Mouse (Mus musculus): ENCODE measurements around the gene Adssl1. TPM values are rescaled to one million over a fixed set of nuclear protein-coding genes. Genes with fewer than 3 reads are reported as not detected.

Adssl1 gene
- polyA plus RNA-seq, 1 experiment from 2014 or later: 26.5 TPM

DNA sequence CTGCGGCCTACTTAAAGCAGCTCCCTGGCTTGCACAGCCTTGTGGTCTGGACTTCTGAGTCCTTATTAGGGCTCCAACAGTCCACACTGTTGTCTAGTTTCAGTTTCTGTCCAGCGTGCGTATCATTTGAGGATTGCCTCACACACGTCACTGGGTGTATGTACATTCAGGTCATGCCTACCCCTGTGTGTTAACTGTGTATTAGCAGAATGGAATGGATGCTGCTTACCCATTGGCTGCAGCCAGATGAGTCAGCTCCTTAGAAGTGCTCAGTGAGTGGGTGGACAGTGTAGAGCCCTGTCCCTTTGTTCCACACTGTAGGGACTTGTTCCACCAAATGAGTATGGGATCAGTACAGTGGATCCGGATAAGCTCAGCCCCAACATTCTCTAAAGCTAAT is 28.2 kb downstream of the Adssl1 start:
- no peak overlapping the region for H3K4me3 ChIP-seq (ENCODE audit: low read depth, low read length)
- WGBS: 92% methylated on average over 5 of the region's 5 CpGs
- no peak overlapping the region for H3K9ac ChIP-seq (ENCODE audit: low read depth, low read length)
- no peak overlapping the region for H3K4me2 ChIP-seq (ENCODE audit: low read depth, low read length)
- peaks cover 54% of the 10 kb centered on the region for H3K36me3 ChIP-seq (ENCODE audit: control insufficient read depth, insufficient read depth, low read length)
- peaks cover 9% of the 10 kb centered on the region for H3K4me1 ChIP-seq (ENCODE audit: control insufficient read depth, insufficient read depth, low read length)
- DNase-seq (ENCODE audit: low spot score): no peak
- no peaks in the 10 kb centered on the region for H3K9me3 ChIP-seq (ENCODE audit: control insufficient read depth, low read length)
- H3K27ac ChIP-seq (replicated peaks; ENCODE audit: low read depth, low read length): no peak overlapping the region
- no peak for ATAC-seq (ENCODE audit: low read depth)
- no peaks in the 10 kb centered on the region for H3K27me3 ChIP-seq (replicated peaks; ENCODE audit: control insufficient read depth, insufficient read depth, low read length)

DNA sequence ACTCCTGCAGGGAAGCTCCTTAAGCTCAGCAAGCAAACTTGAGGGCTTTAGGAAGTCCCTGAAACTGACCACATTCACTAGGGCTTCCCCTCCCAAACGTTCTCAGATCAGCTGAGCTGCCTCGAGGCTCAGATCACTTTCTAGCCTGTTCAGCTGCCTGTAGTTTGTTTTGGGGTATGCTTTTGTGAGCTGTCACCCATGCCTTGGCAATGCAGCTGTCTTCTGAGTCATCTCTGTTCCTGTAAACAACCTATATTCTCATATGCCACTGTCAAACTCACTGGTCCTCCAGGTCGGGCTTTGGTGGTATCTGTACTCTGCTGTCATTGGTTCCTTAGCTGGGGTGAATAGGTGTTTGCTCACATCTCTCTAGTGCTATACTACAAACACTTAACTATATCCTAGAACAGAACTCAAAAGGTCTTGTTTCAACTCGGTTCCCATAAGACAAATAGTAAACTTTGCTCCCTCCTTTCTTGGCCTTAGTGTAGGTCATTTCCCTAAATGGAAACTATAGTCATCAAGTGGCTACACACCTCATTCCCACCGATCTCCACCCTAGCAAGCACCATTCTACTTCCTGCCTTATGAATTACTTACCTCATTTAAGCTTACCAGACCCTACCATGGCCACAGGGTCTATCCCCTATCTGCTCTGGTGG is 32.1 kb downstream of the Adssl1 start:
- Histone ChIP-seq H3K9ac (ENCODE audit: low read depth, low read length) (no peak overlapping the region), H3K9me3 (ENCODE audit: control insufficient read depth, low read length) (no peaks in the 10 kb centered on the region), H3K4me1 (ENCODE audit: control insufficient read depth, insufficient read depth, low read length) (no peaks in the 10 kb centered on the region), H3K27ac (replicated peaks; ENCODE audit: low read depth, low read length) (no peak overlapping the region), H3K36me3 (ENCODE audit: control insufficient read depth, insufficient read depth, low read length) (peaks cover 91% of the 10 kb centered on the region), H3K4me3 (ENCODE audit: low read depth, low read length) (no peak overlapping the region), H3K27me3 (replicated peaks; ENCODE audit: control insufficient read depth, insufficient read depth, low read length) (no peaks in the 10 kb centered on the region), H3K4me2 (ENCODE audit: low read depth, low read length) (no peak overlapping the region)
- 69% methylated on average over 5 of the region's 5 CpGs for WGBS
- no peak for DNase-seq (ENCODE audit: low spot score)
- ATAC-seq (ENCODE audit: low read depth): no peak

DNA sequence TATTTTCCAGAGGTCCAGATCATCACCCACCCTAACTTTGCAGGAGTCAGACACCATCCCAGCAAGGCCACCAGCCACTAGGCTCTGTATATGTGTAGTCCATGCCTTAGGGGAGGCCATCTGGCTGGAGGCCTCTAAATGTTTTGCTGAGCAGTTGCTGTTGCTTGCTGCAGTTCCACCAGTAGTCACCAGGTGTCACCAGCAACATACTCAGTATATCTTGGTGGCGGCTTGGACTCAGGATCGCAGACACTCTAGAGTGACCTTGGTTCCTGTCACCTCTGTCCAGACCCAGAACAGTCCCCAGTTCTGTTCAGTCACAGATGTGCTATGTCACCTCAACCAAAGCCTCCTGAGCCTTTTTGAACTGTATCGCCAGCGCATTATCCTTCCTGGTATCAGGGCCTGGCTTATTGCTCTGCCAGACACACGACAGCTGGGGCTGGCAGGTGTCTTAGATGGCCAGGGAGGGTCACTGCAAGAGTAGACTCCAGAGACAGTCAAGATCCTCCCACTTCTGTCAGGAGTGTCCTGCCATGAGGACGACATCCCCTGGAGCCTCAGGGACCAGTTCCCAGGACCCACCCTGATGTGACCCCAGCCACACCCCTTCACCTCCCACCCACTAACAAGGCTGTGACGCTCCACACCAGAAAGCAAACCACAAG is 33.4 kb downstream of the Adssl1 start:
- Histone ChIP-seq H3K9ac (ENCODE audit: low read depth, low read length) (no peak overlapping the region), H3K4me2 (ENCODE audit: low read depth, low read length) (no peak overlapping the region), H3K4me1 (ENCODE audit: control insufficient read depth, insufficient read depth, low read length) (no peaks in the 10 kb centered on the region), H3K27me3 (replicated peaks; ENCODE audit: control insufficient read depth, insufficient read depth, low read length) (no peaks in the 10 kb centered on the region), H3K9me3 (ENCODE audit: control insufficient read depth, low read length) (no peaks in the 10 kb centered on the region), H3K27ac (replicated peaks; ENCODE audit: low read depth, low read length) (no peak overlapping the region; the same call in 1 of the 2 replicates), H3K4me3 (ENCODE audit: low read depth, low read length) (no peak overlapping the region), H3K36me3 (ENCODE audit: control insufficient read depth, insufficient read depth, low read length) (peaks cover 91% of the 10 kb centered on the region)
- WGBS: 51% methylated on average over 7 of the region's 7 CpGs
- DNase-seq (ENCODE audit: low spot score) (peak; percentile 90), ATAC-seq (ENCODE audit: low read depth) (peak; percentile 55)

DNA sequence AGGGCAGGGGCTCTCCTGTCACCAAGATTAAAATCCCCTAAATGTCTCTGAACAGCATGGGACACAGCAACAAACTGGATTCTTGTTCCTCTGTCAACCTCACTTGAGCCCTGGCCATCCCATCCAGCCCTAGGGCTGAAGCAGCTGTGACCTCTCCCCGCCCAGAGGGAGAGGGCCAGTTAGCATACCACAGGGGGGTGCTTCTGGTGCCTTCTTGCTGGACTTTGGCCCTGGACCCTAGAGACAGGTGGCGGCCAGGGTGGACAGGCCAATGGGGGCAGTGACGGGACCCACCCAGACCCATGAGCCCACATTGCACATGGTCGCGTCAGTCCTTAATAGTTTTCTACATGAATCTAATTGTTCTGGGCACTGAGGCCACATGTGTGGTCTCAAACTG is 34.2 kb downstream of the Adssl1 start:
- 91% methylated on average over 5 of the region's 5 CpGs for WGBS
- Histone ChIP-seq H3K4me3 (ENCODE audit: low read depth, low read length) (no peak overlapping the region), H3K36me3 (ENCODE audit: control insufficient read depth, insufficient read depth, low read length) (peaks cover 91% of the 10 kb centered on the region), H3K4me1 (ENCODE audit: control insufficient read depth, insufficient read depth, low read length) (no peaks in the 10 kb centered on the region), H3K9ac (ENCODE audit: low read depth, low read length) (no peak overlapping the region), H3K27me3 (replicated peaks; ENCODE audit: control insufficient read depth, insufficient read depth, low read length) (no peaks in the 10 kb centered on the region), H3K4me2 (ENCODE audit: low read depth, low read length) (no peak overlapping the region), H3K27ac (replicated peaks; ENCODE audit: low read depth, low read length) (no peak overlapping the region), H3K9me3 (ENCODE audit: control insufficient read depth, low read length) (no peaks in the 10 kb centered on the region)
- no peak for DNase-seq (ENCODE audit: low spot score)
- no peak for ATAC-seq (ENCODE audit: low read depth)

DNA sequence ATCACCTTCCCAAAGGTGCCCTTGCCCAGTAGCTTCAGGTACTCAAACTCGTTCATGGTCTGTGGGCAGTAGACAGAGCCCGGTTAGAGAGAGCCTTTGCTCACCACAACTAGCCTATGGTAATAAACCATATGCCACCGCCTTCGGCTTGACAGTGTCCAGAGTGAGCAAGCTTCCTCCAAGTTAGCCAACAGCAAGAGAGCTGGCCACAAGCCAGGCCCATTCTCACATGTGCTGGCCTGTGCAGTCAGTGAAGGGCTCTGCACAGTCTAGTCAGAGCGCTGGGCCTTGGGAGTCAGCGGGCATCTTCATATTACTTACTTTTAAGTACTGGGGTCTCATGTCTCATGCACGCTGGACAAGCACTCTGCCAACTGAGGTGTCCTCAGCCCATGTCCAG is 38.8 kb downstream of the Adssl1 start:
- no peak overlapping the region for H3K27ac ChIP-seq (replicated peaks; ENCODE audit: low read depth, low read length)
- H3K4me3 ChIP-seq (ENCODE audit: low read depth, low read length): no peak overlapping the region
- peaks cover 36% of the 10 kb centered on the region for H3K4me1 ChIP-seq (ENCODE audit: control insufficient read depth, insufficient read depth, low read length)
- no peak overlapping the region for H3K4me2 ChIP-seq (ENCODE audit: low read depth, low read length)
- peaks cover 96% of the 10 kb centered on the region for H3K36me3 ChIP-seq (ENCODE audit: control insufficient read depth, insufficient read depth, low read length)
- ATAC-seq (ENCODE audit: low read depth) (no peak), DNase-seq (ENCODE audit: low spot score) (no peak)
- no peak overlapping the region for H3K9ac ChIP-seq (ENCODE audit: low read depth, low read length)
- H3K9me3 ChIP-seq (ENCODE audit: control insufficient read depth, low read length): no peaks in the 10 kb centered on the region
- 95% methylated on average over 7 of the region's 7 CpGs for whole genome bisulfite sequencing
- no peaks in the 10 kb centered on the region for H3K27me3 ChIP-seq (replicated peaks; ENCODE audit: control insufficient read depth, insufficient read depth, low read length)

DNA sequence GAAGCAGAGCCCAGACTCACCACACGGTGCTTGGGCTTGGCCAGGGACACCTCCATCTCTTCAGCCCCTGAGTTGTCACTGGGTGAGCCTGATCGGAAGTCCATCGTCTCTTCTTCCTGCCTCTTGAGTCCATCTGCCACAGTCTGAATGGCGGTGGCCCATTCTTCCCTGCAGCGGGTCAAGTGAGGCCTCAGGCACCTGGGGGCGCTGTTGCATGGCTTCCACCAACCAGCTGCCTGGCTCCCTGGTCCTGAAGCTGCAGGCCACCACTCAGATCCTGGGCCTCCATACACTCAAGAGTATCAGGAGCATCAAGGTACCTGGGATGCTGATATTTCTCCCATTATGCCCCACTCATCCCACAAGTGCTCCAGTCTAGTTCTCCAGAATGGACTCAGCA is 39.3 kb downstream of the Adssl1 start:
- H3K4me3 ChIP-seq (ENCODE audit: low read depth, low read length): no peak overlapping the region
- no peak for ATAC-seq (ENCODE audit: low read depth)
- no peak overlapping the region for H3K27ac ChIP-seq (replicated peaks; ENCODE audit: low read depth, low read length)
- no peak for DNase-seq (ENCODE audit: low spot score)
- no peak overlapping the region for H3K4me2 ChIP-seq (ENCODE audit: low read depth, low read length)
- no peak overlapping the region for H3K9ac ChIP-seq (ENCODE audit: low read depth, low read length)
- H3K36me3 ChIP-seq (ENCODE audit: control insufficient read depth, insufficient read depth, low read length): peaks cover 96% of the 10 kb centered on the region
- H3K4me1 ChIP-seq (ENCODE audit: control insufficient read depth, insufficient read depth, low read length): peaks cover 40% of the 10 kb centered on the region
- no peaks in the 10 kb centered on the region for H3K27me3 ChIP-seq (replicated peaks; ENCODE audit: control insufficient read depth, insufficient read depth, low read length)
- WGBS: 92% methylated on average over 6 of the region's 6 CpGs
- no peaks in the 10 kb centered on the region for H3K9me3 ChIP-seq (ENCODE audit: control insufficient read depth, low read length)

DNA sequence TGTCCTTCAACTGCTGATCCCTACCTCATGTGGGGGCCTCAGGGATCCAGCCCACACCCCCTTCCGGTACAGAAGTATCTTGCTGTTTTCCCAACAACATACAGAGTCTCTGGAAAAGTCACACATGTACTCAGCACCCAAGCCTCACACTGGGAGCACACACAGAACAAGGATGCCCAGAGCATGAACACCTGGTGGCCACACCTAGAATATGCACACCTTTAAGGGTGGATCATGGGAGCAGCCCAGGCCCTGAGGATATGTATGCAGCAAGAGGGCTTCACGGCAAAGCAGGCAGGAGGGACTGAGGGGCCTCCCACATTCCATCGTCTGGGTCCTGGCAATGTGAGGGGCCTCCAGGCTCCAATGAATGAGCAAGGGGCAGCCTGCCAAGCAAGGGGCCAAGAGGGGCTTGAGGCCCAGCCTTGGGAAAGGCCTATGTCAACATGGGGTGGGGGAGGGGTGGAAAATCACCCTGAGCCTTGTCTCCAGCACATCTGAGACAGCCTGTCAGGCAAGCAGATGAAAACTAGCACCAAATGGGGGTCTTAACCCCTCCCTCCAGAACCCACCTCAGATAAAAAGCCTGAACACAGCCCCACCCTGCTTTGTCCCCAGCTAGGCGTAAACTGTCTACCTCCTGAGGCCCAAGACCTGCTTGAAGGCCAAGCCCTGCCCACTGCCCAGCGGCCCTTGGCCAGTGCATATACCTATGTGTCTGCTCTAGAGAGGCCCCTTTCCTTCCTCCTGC is 40.9 kb downstream of the Adssl1 start:
- H3K4me1 ChIP-seq (ENCODE audit: control insufficient read depth, insufficient read depth, low read length): peaks cover 48% of the 10 kb centered on the region
- no peaks in the 10 kb centered on the region for H3K9me3 ChIP-seq (ENCODE audit: control insufficient read depth, low read length)
- WGBS: 35% methylated on average over 5 of the region's 5 CpGs
- peak overlapping the region; percentile 87 for H3K27ac ChIP-seq (replicated peaks; ENCODE audit: low read depth, low read length)
- no peaks in the 10 kb centered on the region for H3K27me3 ChIP-seq (replicated peaks; ENCODE audit: control insufficient read depth, insufficient read depth, low read length)
- no peak overlapping the region; the same call in 1 of the 2 replicates for H3K4me3 ChIP-seq (ENCODE audit: low read depth, low read length)
- peak; percentile 84 for ATAC-seq (ENCODE audit: low read depth)
- peak overlapping the region; percentile 28; the same call in 1 of the 2 replicates for H3K9ac ChIP-seq (ENCODE audit: low read depth, low read length)
- DNase-seq (ENCODE audit: low spot score): peak; percentile 96
- peak overlapping the region; percentile 38 for H3K4me2 ChIP-seq (ENCODE audit: low read depth, low read length)
- H3K36me3 ChIP-seq (ENCODE audit: control insufficient read depth, insufficient read depth, low read length): peaks cover 92% of the 10 kb centered on the region

DNA sequence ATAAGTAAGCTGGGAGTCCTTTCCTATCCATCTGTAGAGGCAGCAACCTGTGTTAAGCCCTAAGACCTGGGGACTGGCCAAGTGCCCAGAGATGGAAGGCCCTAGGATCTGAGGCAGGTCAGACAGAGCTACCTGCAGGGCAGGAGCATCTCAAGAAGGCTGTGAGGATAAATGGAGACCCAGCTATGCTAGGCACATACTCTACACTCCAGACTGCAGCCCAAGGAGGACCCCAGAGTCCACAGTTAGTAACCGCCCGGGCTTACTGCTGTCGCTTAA is 41.4 kb downstream of the Adssl1 start:
- 68% methylated on average over 3 of the region's 3 CpGs for WGBS
- Histone ChIP-seq H3K9me3 (ENCODE audit: control insufficient read depth, low read length) (no peaks in the 10 kb centered on the region), H3K36me3 (ENCODE audit: control insufficient read depth, insufficient read depth, low read length) (peaks cover 92% of the 10 kb centered on the region), H3K4me2 (ENCODE audit: low read depth, low read length) (peak overlapping the region; percentile 38), H3K27me3 (replicated peaks; ENCODE audit: control insufficient read depth, insufficient read depth, low read length) (no peaks in the 10 kb centered on the region), H3K4me3 (ENCODE audit: low read depth, low read length) (no peak overlapping the region), H3K9ac (ENCODE audit: low read depth, low read length) (peak overlapping the region; percentile 28; the same call in 1 of the 2 replicates), H3K4me1 (ENCODE audit: control insufficient read depth, insufficient read depth, low read length) (peaks cover 48% of the 10 kb centered on the region), H3K27ac (replicated peaks; ENCODE audit: low read depth, low read length) (peak overlapping the region; percentile 87)
- ATAC-seq (ENCODE audit: low read depth) (no peak), DNase-seq (ENCODE audit: low spot score) (no peak)
